Mouse (Mus musculus): ENCODE data around the gene Ssxb3.
"Not testable (repeated sequence)": the region's sequence is repeated elsewhere in the genome, so short reads cannot be mapped to it uniquely, and the experiment has no call there.

The Ssxb3 gene

DNA sequence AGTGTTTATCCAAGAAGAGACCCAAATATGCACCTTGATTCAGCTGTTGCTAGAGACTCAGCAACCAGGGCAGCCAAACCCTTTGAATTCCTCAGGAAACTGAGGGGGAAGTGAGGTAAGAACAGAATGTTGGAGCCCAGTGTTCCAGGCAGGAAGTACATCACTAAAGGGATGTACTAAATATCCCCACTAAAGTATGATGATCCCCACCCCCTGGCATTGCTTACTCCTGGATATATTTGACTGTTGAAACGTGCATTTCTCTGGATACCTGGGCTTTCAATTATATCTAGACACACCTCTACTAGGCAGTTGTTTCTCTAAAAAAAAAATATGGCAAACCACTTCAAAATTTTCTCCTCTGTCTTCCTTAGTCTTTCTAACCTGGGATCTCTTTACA is at the start of gene Ssxb3:
Gene Ssxb3 (minus strand): TSS at position 101 of the 400 bp plus-strand sequence.
- not testable (repeated sequence) for ATAC-seq (ENCODE audit: low TSS enrichment)

GRCm38 (mm10) chrX:8548155-8548554 is 43.5 kb downstream of the Ssxb3 start, which contains the start of gene Ssxb6:
Gene Ssxb6, minus strand, starts transcription at chrX:8548255.
- not testable (repeated sequence) for ATAC-seq (ENCODE audit: low TSS enrichment)
